Mouse (Mus musculus) left cerebral cortex, postnatal 10 days (tissue): Measurements from ENCODE around the gene B3gnt3. TPM values are rescaled to one million over a fixed set of nuclear protein-coding genes. Genes with fewer than 3 reads are reported as not detected.
"Not testable (repeated sequence)": the region's sequence is repeated elsewhere in the genome, so short reads cannot be mapped to it uniquely, and the experiment has no call there.

ENCODE experiments used
- DNase-seq, 2 experiments: peaks; one replicate each; pipeline ENCODE4 v3.0.0; 2021 to 2022; ENCODE audit warnings: low spot score in 2 of 2, mixed read lengths in 1 of 2; ENCODE audit errors: extremely low spot score in 1 of 2
- intact Hi-C: fragments of 180-260 bp; cut with DNase I; formaldehyde crosslinking; loops from one replicate; pipeline ENCODE4 v1.15.1; 2025
- total RNA-seq, 2 experiments: library from RNA; stranded (reverse); gene quantifications; 2 replicates each; pipeline ENCODE4 v1.2.3; 2021

Gene B3gnt3
- under 1 TPM; 0.26 to 0.41 TPM for total RNA-seq

DNA sequence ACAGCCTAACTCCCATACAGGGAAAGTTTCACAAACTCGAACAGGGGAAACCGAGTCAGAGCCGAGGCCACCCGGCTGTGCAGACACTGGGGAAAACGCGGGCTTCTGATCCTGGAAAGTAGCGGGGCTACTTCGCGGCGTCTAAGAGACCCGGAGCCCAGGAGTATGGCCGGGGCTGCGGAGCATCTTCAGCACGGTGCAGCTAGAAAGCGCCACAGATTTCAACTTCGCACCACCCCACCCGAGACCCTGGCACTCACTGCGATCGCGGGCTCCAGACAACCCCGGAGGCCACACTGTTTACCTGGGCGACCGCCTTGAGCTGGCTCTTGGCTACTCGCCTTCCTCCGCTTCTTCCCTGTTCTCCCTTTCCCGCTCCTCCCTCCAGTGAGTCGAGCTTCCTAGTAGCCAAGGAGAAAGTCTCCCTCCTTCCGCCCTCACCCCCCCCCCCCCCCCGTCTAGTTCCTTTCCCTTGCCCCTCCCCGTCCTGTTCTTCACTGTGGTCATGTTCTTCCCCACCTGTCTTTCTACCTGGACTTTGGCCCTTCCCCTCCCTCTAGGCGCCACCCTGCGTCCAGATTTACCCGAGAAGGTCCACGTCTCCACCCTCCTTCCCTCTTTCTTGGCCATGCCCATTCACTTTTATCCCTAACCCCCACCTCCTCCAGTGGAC lies at the start of gene B3gnt3:
B3gnt3 (minus strand) TSS at position 376 of the 673 bp plus-strand sequence.
- intact Hi-C loops, result loop anchor here (10.0 kb wide), 1 partner anchor 283 kb away; no protein-coding TSS in a partner anchor
- DNase-seq, result no peak

DNA sequence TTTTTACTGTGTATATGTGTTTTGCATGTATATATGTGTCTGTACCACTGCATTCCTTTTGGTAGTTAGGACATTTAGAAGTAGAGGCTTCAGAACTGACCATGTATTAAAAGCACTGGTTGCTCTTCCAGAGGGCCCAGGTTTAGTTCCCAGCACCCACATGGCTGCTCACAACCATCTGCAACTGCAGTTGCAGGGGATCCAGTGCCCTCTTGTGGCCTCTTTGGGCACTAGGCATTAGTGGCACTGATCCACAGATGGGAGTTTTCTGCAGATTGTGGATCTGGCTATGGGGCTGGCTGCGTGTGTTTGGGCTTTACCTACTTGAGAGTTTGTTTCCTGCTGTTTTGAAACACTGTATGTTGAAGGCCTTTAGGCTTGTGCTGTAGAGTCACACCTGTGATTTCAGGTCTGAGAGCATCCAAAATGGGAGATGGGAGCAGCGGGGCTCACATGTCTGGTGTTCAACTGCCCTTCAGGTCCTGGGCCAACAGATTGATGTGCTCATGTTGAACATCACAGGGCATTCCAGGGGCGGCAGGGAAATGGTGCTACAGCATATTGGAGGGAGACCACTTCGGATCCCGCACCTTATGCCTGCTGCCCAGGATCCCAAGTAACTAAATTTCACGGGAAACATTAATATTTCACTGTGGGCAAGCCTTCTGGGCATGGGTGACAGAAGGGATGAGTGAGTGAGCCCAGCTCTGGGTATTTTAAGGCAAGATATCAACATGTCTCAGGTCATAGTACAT lies 47.9 kb upstream of the B3gnt3 start:
- intact Hi-C loops, DNase-seq: not testable (repeated sequence)

- intact Hi-C loops, DNase-seq: not testable (repeated sequence)
These were observed 45.5 kb upstream of the B3gnt3 start for GRCm38 (mm10) chr8:71747082-71747481.

GRCm38 (mm10) chr8:71745322-71745721 lies 43.7 kb upstream of the B3gnt3 start:
- intact Hi-C loops, result no loop called here
- no peak for DNase-seq

GRCm38 (mm10) chr8:71742783-71743182 lies 41.2 kb upstream of the B3gnt3 start:
- DNase-seq, result no peak
- intact Hi-C loops, result no loop called here

DNA sequence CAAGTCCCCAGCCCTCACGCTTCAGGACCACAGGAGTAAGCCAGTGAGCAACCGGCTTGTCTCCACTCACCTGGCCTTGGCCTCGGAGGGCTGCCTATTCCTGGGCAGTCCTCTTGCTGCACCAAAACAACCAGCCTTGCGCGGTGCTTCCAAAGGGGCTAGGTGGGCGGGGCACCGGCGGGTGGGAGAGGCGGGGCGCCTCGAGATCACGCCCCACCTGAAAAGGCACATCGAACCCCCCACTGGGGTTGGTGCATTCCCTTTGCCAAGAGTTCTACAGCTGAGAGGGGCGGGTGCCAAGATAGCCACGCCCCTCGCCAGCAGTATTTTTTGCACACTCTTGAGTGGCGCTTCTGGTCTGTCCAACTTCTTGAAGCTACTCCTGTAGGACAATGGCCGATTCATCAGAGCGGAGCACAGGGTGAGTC lies 40.1 kb upstream of the B3gnt3 start:
- intact Hi-C loops, result no loop called here
- no peak for DNase-seq

GRCm38 (mm10) chr8:71741226-71741625 lies 39.6 kb upstream of the B3gnt3 start:
- DNase-seq, result no peak
- intact Hi-C loops, result no loop called here

DNA sequence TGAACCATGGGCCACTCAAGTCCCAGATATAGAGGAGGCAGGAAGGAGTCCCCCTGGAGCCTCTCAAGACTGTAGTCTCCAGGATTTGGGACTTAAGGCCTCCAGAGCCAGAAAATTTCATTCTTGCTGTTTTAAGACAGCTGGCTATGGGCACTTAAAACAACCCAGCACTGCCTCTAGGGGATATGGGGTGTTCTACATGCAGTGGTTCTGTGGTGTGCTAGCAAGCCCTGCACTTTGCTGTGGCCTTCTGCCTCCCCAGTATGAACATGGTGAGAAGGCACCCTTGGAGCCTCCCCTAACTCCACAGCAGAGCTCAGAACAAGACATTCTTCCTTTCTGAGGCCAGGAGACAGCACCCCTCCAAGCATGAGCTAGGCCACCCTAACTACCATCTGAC lies 36.7 kb upstream of the B3gnt3 start:
- intact Hi-C loops, result loop anchor here (5.0 kb wide), 1 partner anchor 456 kb away; no protein-coding TSS in a partner anchor
- not testable (repeated sequence) for DNase-seq

GRCm38 (mm10) chr8:71731652-71732230 lies 30.2 kb upstream of the B3gnt3 start:
- intact Hi-C loops, result no loop called here
- DNase-seq, result no peak

- intact Hi-C loops, result no loop called here
- no peak for DNase-seq
These were observed 27.4 kb upstream of the B3gnt3 start for GRCm38 (mm10) chr8:71728826-71729620.

GRCm38 (mm10) chr8:71728240-71728785 lies 26.7 kb upstream of the B3gnt3 start:
- intact Hi-C loops, result no loop called here
- DNase-seq, result peak in 1 of 2 experiments; percentile 76

DNA sequence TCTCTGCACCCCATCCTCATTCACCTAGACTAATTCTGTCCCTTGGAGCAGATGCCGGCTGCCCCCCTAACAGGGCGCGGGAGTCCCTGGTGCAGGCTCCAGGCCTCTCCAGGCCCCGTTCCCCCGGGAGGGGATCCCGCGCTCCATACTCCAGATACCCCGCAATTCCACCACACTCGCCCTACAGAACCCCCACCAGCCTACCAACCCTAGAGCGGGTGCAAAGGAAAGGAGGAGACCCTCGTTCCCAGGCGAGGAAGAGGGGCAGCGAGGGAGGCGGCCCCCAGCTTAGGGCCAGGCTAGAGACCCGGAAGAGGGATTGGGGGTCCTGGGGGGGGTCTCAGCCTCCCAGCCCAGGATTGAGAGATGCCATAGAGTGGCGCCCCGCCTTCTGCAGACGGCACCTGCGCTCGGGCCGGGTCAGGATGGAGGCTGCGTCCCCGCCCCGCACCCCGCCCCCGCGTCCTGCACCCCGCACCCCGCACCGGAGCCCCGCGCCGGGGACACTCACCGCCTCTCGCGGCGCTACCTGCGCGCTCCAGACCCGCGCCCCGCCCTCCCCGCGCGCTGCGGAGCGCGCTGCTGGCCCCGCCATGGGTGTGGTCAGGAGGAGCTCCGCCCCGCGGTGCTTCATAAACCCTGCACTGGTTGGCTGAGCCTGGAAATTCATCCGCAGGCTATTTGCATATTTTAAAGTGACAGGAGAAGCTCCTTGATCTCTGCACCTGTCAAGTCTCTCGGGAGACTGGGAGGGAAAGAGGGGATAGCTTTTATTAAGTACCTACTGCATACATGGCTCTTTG lies 23.7 kb upstream of the B3gnt3 start, which contains the start of gene Fcho1:
Fcho1 (minus strand) TSS at position 595 of the 803 bp plus-strand sequence.
- intact Hi-C loops, result no loop called here
- peak; percentile 79 to 90 for DNase-seq

GRCm38 (mm10) chr8:71724389-71724788 lies 22.8 kb upstream of the B3gnt3 start:
- intact Hi-C loops, result no loop called here

DNA sequence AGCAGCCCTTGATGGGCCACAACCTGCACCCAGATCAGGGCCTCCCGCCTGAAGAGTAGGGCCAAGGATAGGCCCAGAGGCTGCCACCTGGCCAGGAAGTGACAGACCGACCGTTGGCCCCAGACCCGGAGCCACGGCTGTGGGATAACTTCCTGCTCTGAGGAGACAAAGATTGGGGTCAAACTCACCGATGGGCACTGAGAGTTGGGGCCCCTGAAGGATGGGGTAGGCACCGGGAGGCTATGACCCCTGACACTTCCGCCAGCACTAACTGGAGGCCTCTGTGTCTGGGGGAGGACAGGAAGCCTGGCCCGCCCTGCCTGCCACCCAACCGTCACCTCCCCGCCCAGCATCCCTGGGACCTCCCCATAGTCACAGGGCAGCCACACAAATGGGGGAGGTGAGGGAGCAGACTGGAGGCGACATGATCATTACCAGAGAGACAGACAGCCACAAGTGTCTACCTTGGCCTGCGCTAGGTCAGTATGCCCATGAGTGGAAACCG lies 21.5 kb upstream of the B3gnt3 start:
- DNase-seq, result no peak
- intact Hi-C loops, result no loop called here

More at GRCm38 (mm10) chr8:71724389-71724788, 22.8 kb upstream of the B3gnt3 start:
- no peak for DNase-seq

GRCm38 (mm10) chr8:71719928-71720457 lies 18.4 kb upstream of the B3gnt3 start:
- intact Hi-C loops, result no loop called here
- peak; percentile 82 to 89 for DNase-seq

GRCm38 (mm10) chr8:71719218-71719617 lies 17.6 kb upstream of the B3gnt3 start:
- intact Hi-C loops, result no loop called here
- peak in 1 of 2 experiments; percentile 66 for DNase-seq

DNA sequence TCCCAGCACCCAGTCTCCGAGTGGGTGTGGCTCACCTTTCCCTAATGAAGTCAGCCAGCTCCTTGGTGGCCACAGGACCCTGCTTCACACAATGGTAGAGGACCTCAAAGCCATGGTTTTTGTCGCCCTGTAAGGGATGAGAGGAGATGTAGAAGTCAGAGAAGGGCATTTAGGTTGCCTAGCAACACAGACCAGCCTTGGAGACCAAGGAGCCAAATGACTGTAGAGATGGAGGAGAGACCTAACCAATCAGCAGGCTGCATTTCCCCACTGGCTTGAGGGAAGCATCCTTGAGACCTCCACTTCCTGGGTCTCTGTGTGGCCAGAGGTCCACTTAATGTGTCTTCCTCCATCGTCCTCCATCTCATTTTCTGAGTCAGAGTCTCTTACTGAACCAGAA lies 16.7 kb upstream of the B3gnt3 start:
- no peak for DNase-seq
- intact Hi-C loops, result no loop called here
